Mouse (Mus musculus) cortical plate, adult 2 months (tissue): ENCODE data around the gene Obsl1.

Experiments
- CTCF ChIP-seq: fragments of 200-500 bp; IDR thresholded peaks from 2 replicates; pipeline ENCODE4 v1.5.1; 2011; ENCODE audit warnings: mild to moderate bottlenecking, control low read depth, low read length; ENCODE audit not compliant: insufficient read depth; ENCODE audit errors: extremely low read depth
- POLR2A ChIP-seq: fragments of 200-500 bp; IDR thresholded peaks from 2 replicates; pipeline ENCODE4 v1.6.1; 2011; ENCODE audit warnings: mild to moderate bottlenecking, low read length, control low read depth; ENCODE audit not compliant: insufficient read depth; ENCODE audit errors: extremely low read depth

DNA sequence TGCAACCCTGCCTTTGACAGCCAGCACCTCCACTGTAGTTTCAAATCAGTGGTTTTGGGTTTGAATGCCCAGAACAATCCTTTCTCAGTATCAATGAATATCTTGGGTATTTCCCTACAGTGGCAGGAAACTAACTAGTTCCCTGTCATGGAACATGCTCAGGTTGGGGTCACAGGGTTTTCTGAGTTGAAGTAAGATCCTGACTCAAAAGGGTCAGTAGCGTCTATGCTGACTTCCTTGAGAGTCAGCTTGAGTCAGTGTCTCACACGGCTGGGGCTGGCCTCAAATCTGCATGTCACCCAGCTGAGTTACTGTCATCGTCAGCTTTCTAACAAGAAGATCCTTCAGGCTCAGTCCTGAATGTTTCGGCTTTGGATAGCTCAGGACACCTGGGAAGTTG, 7.4 kb downstream of the Obsl1 start:
- TF ChIP-seq CTCF (no peak), POLR2A (no peak)
